Mouse (Mus musculus): Measurements from ENCODE around the gene Gpam.
A peak's percentile ranks its signal among the peaks of the same experiment; 100 is the strongest.

Gene Gpam

GRCm38 (mm10) chr19:55137884-55138283 is 10.8 kb upstream of the Gpam start:
- DNase-seq, result peak; percentile 51

- peak; percentile 84 for DNase-seq
Observed at GRCm38 (mm10) chr19:55136693-55137427, 9.8 kb upstream of the Gpam start.

GRCm38 (mm10) chr19:55135918-55136317 is 8.9 kb upstream of the Gpam start:
- no peak for DNase-seq

- DNase-seq, result peak; percentile 19
Observed at GRCm38 (mm10) chr19:55134521-55134920, 7.5 kb upstream of the Gpam start.

- DNase-seq, result no peak
Observed at GRCm38 (mm10) chr19:55132476-55132875, 5.4 kb upstream of the Gpam start.

- no peak for DNase-seq
Observed at GRCm38 (mm10) chr19:55131747-55132146, 4.7 kb upstream of the Gpam start.

GRCm38 (mm10) chr19:55128469-55128868 is 1.4 kb upstream of the Gpam start:
- DNase-seq, result no peak

- DNase-seq, result no peak
Observed at GRCm38 (mm10) chr19:55125456-55125855, 1.6 kb downstream of the Gpam start.

- no peak for DNase-seq
Observed at GRCm38 (mm10) chr19:55123001-55123536, 4.0 kb downstream of the Gpam start.

GRCm38 (mm10) chr19:55122351-55122980 is 4.6 kb downstream of the Gpam start:
- DNase-seq, result peak; percentile 76

- DNase-seq, result no peak
Observed at GRCm38 (mm10) chr19:55121836-55122235, 5.2 kb downstream of the Gpam start.

- no peak for DNase-seq
Observed at GRCm38 (mm10) chr19:55120518-55121244, 6.4 kb downstream of the Gpam start.

GRCm38 (mm10) chr19:55119541-55119940 is 7.5 kb downstream of the Gpam start:
- DNase-seq, result peak; percentile 41

GRCm38 (mm10) chr19:55117991-55118390 is 9.0 kb downstream of the Gpam start:
- no peak for DNase-seq

GRCm38 (mm10) chr19:55117059-55117815 is 9.8 kb downstream of the Gpam start:
- DNase-seq, result no peak

GRCm38 (mm10) chr19:55115532-55115931 is 11.5 kb downstream of the Gpam start:
- DNase-seq, result no peak

- DNase-seq, result no peak
Observed at GRCm38 (mm10) chr19:55114825-55115395, 12.1 kb downstream of the Gpam start.

GRCm38 (mm10) chr19:55107896-55108295 is 19.1 kb downstream of the Gpam start:
- DNase-seq, result no peak

- no peak for DNase-seq
Observed at GRCm38 (mm10) chr19:55105969-55106368, 21.1 kb downstream of the Gpam start.

- DNase-seq, result peak; percentile 79
Observed at GRCm38 (mm10) chr19:55103081-55103830, 23.8 kb downstream of the Gpam start.

GRCm38 (mm10) chr19:55101659-55102058 is 25.4 kb downstream of the Gpam start:
- no peak for DNase-seq

All from lung, postnatal 10 days (tissue).